In the genomic region with DNA sequence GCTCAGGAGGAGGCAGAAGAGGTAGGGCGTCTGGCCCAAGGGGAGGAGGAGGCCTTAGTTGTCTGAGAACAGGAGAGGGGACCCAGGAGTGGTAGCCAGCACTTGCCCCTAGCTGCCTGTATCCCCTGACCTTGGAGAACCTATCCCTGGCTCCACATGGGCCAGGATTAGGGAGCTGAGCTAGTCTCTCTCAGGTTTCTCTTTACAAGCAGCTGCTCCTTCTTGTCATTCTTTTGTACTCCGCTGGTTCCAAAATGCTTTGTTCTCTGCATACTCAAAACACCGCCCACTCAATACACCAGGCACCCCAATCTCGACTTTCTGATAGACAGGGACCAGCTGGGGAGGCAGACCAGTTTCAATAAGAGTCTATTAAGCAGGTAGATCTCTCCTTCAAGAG, we compare ENCODE assay signal across 14 mouse cellular contexts. TPM values are rescaled to one million over a fixed set of nuclear protein-coding genes. Genes with fewer than 3 reads are reported as not detected.
DNase-seq lines count a peak whose midpoint lies in the region; ATAC-seq lines count a peak whose summit lies in the region.
"Had no signal": no experiment of that assay in that cellular context is flagged by ENCODE, and none has a peak within 500 bp of the region (broad histone marks: within the 10 kb centered on the region; RNA-seq: fewer than 3 reads in every experiment).

No protein-coding gene starts in this region.

- ATAC-seq in heart, embryonic 11.5 days (replicated peaks; ENCODE audit: insufficient number of reproducible peaks, low FRiP score, low TSS enrichment): no peak
- no peak for ATAC-seq in lung, embryonic 15.5 days (ENCODE audit: borderline replicate concordance, extremely low read depth, low FRiP score, low TSS enrichment)
- ATAC-seq in limb, embryonic 12.5 days (ENCODE audit: insufficient number of reproducible peaks, insufficient read depth, low FRiP score, low TSS enrichment, low read depth): peak; percentile 52; the same call in 1 of the 2 replicates
- ATAC-seq in activated CD4-positive, CD25-positive, alpha-beta regulatory T cell, adult 4 months: no peak
- no peak for ATAC-seq in cerebellum, adult (ENCODE audit: insufficient number of reproducible peaks, low FRiP score, low TSS enrichment)

- no peaks in the 10 kb centered on the region for H3K36me3 ChIP-seq in heart, embryonic 11.5 days (ENCODE audit: control insufficient read depth, insufficient read depth, low read length)
- no peaks in the 10 kb centered on the region for H3K36me3 ChIP-seq in lung, embryonic 15.5 days
- H3K36me3 ChIP-seq in limb, embryonic 12.5 days: no peaks in the 10 kb centered on the region
- H3K36me3 ChIP-seq: hindbrain, embryonic 13.5 days had no signal

- peaks cover 28% of the 10 kb centered on the region for H3K4me1 ChIP-seq in heart, embryonic 11.5 days (ENCODE audit: control insufficient read depth, insufficient read depth, low read length)
- H3K4me1 ChIP-seq in lung, embryonic 15.5 days: peaks cover 35% of the 10 kb centered on the region
- H3K4me1 ChIP-seq in limb, embryonic 12.5 days (replicated peaks): peaks cover 18% of the 10 kb centered on the region

- no peaks in the 10 kb centered on the region for H3K9me3 ChIP-seq in heart, embryonic 11.5 days (replicated peaks; ENCODE audit: control insufficient read depth, low read length)
- H3K9me3 ChIP-seq in lung, embryonic 15.5 days: no peaks in the 10 kb centered on the region
- H3K9me3 ChIP-seq in limb, embryonic 12.5 days: no peaks in the 10 kb centered on the region
- H3K9me3 ChIP-seq: hindbrain, embryonic 13.5 days had no signal

- 38% methylated on average over 4 of the region's 4 CpGs for WGBS in heart, embryonic 11.5 days (ENCODE audit: insufficient replicate concordance)
- WGBS in lung, embryonic 15.5 days: 64% methylated on average over 4 of the region's 4 CpGs
- WGBS in limb, embryonic 12.5 days: 64% methylated on average over 4 of the region's 4 CpGs

- H3K27ac ChIP-seq in heart, embryonic 11.5 days (ENCODE audit: low read depth, low read length): peak overlapping the region; percentile 99
- H3K27ac ChIP-seq in lung, embryonic 15.5 days: peak overlapping the region; percentile 10; the same call in 1 of the 2 replicates
- peak overlapping the region; percentile 53; the same call in 1 of the 2 replicates for H3K27ac ChIP-seq in limb, embryonic 12.5 days
- H3K27ac ChIP-seq: hindbrain, embryonic 13.5 days had no signal

- intact Hi-C loops in heart, postnatal 25 days (cut with DNase I): no loop called here

- H3K27me3 ChIP-seq in heart, embryonic 11.5 days (ENCODE audit: control insufficient read depth, insufficient read depth, low read length): peaks cover 7% of the 10 kb centered on the region; the same call in 1 of the 2 replicates
- H3K27me3 ChIP-seq in lung, embryonic 15.5 days: no peaks in the 10 kb centered on the region
- no peaks in the 10 kb centered on the region for H3K27me3 ChIP-seq in limb, embryonic 12.5 days

- H3K4me3 ChIP-seq in heart, embryonic 11.5 days (ENCODE audit: low read depth, low read length): peak overlapping the region; percentile 8; the same call in 1 of the 2 replicates
- no peak overlapping the region for H3K4me3 ChIP-seq in lung, embryonic 15.5 days
- no peak overlapping the region for H3K4me3 ChIP-seq in limb, embryonic 12.5 days (replicated peaks)
- H3K4me3 ChIP-seq: hindbrain, embryonic 13.5 days had no signal

- no peak for DNase-seq in heart, postnatal 25 days (ENCODE audit: low spot score)
- no peak for DNase-seq in lung, adult 18-20 months
- no peak for DNase-seq in spleen, adult 12 weeks (ENCODE audit: low spot score)
- DNase-seq: adrenal gland, postnatal 36 days; cerebellum, postnatal 36 days; left cerebral cortex, postnatal 4 days; lung, postnatal 36 days; right cerebral cortex, adult 18-20 months had no signal

- H3K4me2 ChIP-seq in heart, embryonic 11.5 days: peak overlapping the region; percentile 54
- H3K4me2 ChIP-seq in lung, embryonic 15.5 days: no peak overlapping the region
- no peak overlapping the region for H3K4me2 ChIP-seq in limb, embryonic 12.5 days
- H3K4me2 ChIP-seq: hindbrain, embryonic 13.5 days had no signal

- H3K9ac ChIP-seq in heart, embryonic 11.5 days (ENCODE audit: low read depth, low read length): peak overlapping the region; percentile 74
- no peak overlapping the region for H3K9ac ChIP-seq in lung, embryonic 15.5 days
- no peak overlapping the region for H3K9ac ChIP-seq in limb, embryonic 12.5 days (replicated peaks)
- H3K9ac ChIP-seq: hindbrain, embryonic 13.5 days had no signal

RNA-seq across cellular contexts. Expression of a gene that starts 2.9 kb away (rescaled TPM):
- 3,446 and 4,122 TPM in 2 replicates for polyA plus RNA-seq in heart, embryonic 11.5 days (2014; fragmentation: Nextera tagmentation; extraction: Ambion mirVana)
- total RNA-seq in heart, postnatal 25 days (2021): 1,000 to 10,000 TPM; 2,164 to 2,361 TPM
- 29.1 and 71.2 TPM in 2 replicates for polyA plus RNA-seq in lung, embryonic 15.5 days (2015; fragmentation: Nextera tagmentation; extraction: Ambion mirVana)
- 9.3 and 10.5 TPM in 2 replicates for polyA plus RNA-seq in limb, embryonic 12.5 days (2016; fragmentation: Nextera tagmentation; extraction: Ambion mirVana)
- not detected for polyA plus RNA-seq in activated CD4-positive, CD25-positive, alpha-beta regulatory T cell, adult 4 months (2017; shearing (Covaris generic))

RNA-seq across cellular contexts. Expression of a gene that starts 18.0 kb away (rescaled TPM):
- 60.3 and 62.1 TPM in 2 replicates for polyA plus RNA-seq in heart, embryonic 11.5 days (2014; fragmentation: Nextera tagmentation; extraction: Ambion mirVana)
- 10 to 100 TPM; 26.0 to 27.0 TPM for total RNA-seq in heart, postnatal 25 days (2021)
- 81.1 and 81.3 TPM in 2 replicates for polyA plus RNA-seq in lung, embryonic 15.5 days (2015; fragmentation: Nextera tagmentation; extraction: Ambion mirVana)
- polyA plus RNA-seq in limb, embryonic 12.5 days (2016; fragmentation: Nextera tagmentation; extraction: Ambion mirVana): 84.3 and 85.3 TPM in 2 replicates
- polyA plus RNA-seq in activated CD4-positive, CD25-positive, alpha-beta regulatory T cell, adult 4 months (2017; shearing (Covaris generic)): 100 to 1,000 TPM; 158 to 174 TPM

RNA-seq across cellular contexts. Expression of a gene that starts 20.6 kb away (rescaled TPM):
- polyA plus RNA-seq in heart, embryonic 11.5 days (2014; fragmentation: Nextera tagmentation; extraction: Ambion mirVana): not detected in 2 replicates
- not detected for total RNA-seq in heart, postnatal 25 days (2021)
- polyA plus RNA-seq in lung, embryonic 15.5 days (2015; fragmentation: Nextera tagmentation; extraction: Ambion mirVana): not detected in 2 replicates
- not detected in 2 replicates for polyA plus RNA-seq in limb, embryonic 12.5 days (2016; fragmentation: Nextera tagmentation; extraction: Ambion mirVana)
- polyA plus RNA-seq in activated CD4-positive, CD25-positive, alpha-beta regulatory T cell, adult 4 months (2017; shearing (Covaris generic)): not detected
- total RNA-seq: adrenal gland, postnatal 36 days; left cerebral cortex, postnatal 4 days had no signal
- polyA plus RNA-seq: hindbrain, embryonic 13.5 days had no signal

RNA-seq across cellular contexts. Expression of a gene that starts 30.6 kb away (rescaled TPM):
- polyA plus RNA-seq in heart, embryonic 11.5 days (2014; fragmentation: Nextera tagmentation; extraction: Ambion mirVana): 2,306 and 2,903 TPM in 2 replicates
- total RNA-seq in heart, postnatal 25 days (2021): over 10,000 TPM; 23,221 to 24,394 TPM
- 70.4 and 166 TPM in 2 replicates for polyA plus RNA-seq in lung, embryonic 15.5 days (2015; fragmentation: Nextera tagmentation; extraction: Ambion mirVana)
- polyA plus RNA-seq in limb, embryonic 12.5 days (2016; fragmentation: Nextera tagmentation; extraction: Ambion mirVana): 1.8 and 3.3 TPM in 2 replicates
- not detected for polyA plus RNA-seq in activated CD4-positive, CD25-positive, alpha-beta regulatory T cell, adult 4 months (2017; shearing (Covaris generic))
- total RNA-seq: adrenal gland, postnatal 36 days had no signal

Comparison
In these comparisons a context has a peak if more than half of its experiments do, and no peak if none do; other contexts are left out.
1. H3K27ac ChIP-seq: peak in every context shown above with its lines; median percentile 99 in heart, embryonic 11.5 days; 53 in limb, embryonic 12.5 days; 10 in lung, embryonic 15.5 days.
2. RNA of a gene that starts 2.9 kb away (polyA plus RNA-seq): 3,446 to 4,122 TPM in heart, embryonic 11.5 days; 29.1 to 71.2 TPM in lung, embryonic 15.5 days, 9.3 to 10.5 TPM in limb, embryonic 12.5 days and not detected in activated CD4-positive, CD25-positive, alpha-beta regulatory T cell, adult 4 months; every median in the first group is over 10 times any median in the second.